Mouse (Mus musculus) thymus, postnatal 14 days (tissue): ENCODE measurements around the gene Hdx.

Experiments
- DNase-seq: peaks from one replicate; pipeline ENCODE4 v3.0.0; 2021

The Hdx gene

DNA sequence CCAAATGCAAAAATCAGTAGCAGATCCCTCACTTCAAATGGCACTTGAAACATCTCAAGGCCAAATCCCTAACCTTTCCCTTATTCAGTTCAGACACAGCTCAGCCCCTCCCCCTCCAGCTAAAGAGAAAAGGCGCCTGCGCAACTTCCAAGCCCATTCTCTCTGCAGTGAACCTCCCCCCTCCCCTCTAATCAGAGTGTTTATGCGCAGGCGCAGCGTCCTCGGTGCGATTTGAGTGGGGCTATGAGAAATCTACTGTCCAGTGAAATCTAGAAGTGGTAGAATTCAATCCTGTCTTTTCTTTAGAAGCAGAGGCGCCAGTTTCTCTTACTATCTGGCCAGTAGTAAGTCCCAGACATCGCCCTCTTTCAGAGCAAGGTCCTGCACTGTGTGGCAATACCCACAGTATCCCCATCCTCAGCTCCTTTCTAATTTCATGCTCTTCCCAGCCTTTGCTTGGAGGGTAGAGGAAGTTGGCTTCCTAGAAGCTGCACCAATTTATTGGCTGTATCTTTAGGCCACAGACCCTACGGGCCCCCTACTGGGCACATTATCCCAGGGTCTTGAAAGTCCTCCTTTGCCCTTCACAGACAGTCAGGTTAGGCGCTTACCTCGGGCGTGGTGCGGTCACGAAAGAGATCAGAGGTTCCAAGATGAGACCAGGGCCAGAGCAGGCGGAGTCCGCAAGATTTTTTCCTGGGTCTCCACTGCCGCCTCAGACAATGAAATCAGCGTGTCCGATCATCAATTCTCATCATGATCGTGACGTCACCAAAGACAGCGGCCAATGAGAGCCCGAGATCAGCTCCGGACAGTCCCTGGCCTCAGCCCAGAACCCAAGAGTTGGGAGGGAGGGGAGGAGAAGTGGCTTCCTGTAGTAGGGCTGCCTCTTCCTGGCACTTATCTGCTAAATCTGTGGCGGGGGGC is at the start of gene Hdx:
TSS of gene Hdx (minus strand) at position 724 of the 927 bp plus-strand sequence.
- no peak for DNase-seq

DNA sequence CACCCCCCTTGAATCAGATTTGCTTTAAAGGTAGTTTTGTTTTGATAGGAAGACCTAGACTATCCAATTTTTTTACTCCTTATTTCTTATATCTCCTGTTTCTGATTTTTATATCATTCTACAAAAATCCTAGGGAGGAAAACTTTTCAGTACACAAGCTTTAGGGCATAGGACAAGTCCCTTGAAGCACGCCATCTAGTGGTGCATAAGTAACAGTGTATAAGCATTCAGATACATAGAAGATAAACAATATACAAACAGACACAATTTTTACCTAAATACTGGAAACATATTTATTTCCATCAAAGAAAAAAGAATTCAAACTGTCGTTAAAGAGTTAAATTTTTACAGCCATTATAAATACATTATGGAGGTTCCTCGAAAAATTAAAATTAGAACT is 11.2 kb downstream of the Hdx start:
- no peak for DNase-seq

DNA sequence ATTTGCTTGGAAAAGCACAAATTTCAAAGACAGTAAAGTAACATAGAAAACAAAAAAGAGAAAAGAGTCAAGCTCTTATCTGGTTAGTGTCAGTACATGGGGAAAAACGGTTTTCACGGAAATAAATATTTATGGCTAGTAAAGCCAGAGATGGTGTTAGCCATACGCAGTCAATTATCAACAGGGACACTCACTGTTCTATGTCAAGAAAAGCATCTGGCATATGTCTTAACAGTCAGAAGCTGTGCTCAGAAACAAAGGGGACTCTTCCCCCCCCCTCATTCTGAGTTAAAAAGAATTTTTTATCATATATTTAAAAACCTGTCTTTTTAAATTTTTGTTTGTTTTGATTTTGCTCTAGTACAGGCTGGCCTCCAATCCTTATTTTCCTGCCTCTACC is 25.2 kb downstream of the Hdx start:
- DNase-seq, result no peak

DNA sequence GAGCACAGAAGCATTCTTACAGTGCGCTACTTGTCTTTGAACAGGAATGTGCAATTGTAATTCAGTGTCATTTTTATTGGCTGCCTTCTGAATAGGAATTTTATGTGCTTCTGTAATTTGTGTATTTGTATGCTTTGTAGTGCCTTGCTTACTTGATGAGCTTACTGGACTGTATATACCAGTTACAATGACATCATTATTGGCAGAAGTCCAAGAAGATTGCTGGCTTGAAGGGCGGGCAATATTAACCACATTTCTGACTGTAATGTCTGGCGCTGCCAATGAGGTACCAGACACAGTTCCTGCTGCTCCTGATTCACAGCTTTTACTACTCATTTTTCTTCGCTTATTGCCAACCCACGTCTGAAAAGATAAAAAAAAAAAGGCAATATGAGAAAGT is 36.5 kb downstream of the Hdx start:
- no peak for DNase-seq

DNA sequence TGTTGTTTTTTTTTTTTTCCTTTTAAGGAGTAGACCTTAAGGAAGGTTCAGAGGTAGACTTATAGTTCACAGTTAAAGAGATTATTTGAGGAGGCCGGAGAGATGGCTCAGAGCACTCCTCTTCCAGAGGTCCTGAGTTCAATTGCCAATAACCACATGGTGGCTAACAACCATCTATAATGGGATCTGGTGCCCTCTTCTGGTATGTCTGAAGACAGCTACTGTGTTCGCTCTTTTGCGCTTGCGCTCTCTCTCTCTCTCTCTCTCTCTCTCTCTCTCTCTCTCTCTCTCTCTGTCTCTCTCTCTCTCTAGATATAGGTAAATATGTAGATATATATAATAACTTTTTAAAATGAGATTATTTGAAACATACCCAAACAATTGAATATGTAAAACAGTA is 38.2 kb downstream of the Hdx start:
- DNase-seq, result no peak

DNA sequence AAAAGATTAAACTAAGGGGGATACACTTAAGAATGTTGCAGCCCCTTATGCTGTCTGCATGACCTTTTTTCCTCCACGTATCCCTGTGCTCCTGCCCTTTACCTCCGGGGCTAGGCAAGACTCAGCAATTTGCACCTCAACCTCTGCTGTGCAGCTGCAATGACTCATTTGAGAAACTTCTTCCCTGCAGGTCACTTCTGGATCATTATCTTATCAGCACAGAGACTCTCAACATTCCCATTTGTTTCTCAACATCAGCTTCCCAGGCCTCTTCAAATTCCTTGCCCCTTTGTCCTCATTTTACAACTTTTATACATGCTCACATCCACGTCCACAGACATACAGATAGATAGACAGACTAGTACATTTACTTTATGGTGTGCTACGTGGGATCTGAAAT is 51.9 kb downstream of the Hdx start:
- DNase-seq, result no peak

DNA sequence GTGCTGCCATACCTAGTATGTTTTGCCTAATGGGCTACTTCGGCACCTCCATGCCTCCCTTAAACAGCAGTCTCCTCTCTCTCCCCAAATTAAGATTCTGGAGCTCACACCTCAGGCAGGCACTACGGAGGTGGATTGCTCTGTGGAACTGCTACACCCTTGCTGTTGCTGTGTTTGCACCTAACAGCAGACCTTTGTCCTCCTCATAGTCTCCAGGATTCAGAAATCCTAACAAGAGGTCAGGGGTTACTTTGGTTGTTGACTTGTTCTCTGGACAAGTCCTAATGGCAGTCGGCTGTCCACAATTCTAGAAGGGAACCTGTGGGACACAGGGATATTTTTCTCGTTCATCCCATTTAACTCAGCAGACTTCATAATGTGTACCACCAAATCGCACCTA is 56.3 kb downstream of the Hdx start:
- no peak for DNase-seq

DNA sequence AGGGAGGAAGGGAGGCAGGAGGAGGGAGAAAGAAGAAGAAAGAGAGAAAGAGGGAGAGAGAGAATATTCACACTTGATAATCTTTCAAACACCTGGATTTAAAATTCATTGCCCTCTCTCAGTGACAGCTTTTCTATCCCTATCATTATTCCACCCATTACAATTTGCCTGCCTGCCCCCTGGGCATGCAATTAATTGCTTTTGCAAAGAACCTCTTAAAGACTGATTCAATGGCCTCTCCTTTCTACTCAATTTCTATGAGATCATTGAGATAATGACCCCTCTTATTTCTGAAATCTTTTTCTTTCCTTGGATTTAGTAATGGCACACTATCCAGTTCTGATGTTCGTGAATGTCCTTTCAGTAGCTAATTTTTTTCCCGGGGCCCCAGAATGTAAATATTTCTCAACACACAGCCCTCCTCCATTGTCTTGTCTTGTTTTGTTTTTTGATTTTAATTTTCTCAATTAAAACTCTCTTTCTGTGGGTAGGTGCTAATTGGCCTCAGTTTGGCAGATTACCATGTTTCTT is 99.2 kb downstream of the Hdx start:
- no peak for DNase-seq

DNA sequence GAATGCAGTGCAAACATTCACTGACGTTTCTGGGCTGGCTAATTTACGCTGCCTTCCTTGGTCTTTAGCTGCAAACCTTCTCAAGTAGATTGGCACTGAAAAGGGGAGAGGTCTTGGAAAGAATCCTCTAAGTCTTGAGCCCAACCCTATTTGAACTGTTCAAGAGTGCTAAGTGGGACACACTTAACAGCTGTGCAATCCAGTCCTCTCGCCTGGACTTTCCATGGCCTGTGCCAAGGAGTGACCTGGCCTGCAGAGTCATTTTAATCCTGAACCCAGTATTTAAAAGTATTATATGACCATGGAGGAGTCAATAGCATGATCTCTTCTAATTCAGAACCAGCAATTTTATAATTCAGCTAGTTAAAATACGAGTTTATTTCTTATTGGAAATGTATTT is 109.3 kb downstream of the Hdx start:
- DNase-seq, result no peak

DNA sequence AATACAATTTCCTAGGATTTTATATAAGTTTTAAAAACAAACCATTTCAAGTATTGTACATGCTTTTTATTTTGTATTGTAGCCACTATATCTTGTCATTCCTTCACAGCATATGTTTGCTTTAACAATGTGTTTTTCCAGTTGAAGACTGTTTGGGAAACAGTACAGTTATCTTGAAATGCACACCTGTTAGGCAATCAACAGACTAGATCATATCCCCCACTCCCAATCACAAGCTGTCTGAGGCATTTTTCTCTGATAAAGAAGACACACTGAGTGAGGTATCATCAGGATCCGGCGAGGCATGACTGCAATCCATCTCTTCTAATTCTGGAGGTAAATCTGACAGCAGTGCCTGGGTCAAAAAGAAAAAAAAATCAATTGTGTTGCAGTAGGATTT is 119.8 kb downstream of the Hdx start:
- DNase-seq, result no peak

DNA sequence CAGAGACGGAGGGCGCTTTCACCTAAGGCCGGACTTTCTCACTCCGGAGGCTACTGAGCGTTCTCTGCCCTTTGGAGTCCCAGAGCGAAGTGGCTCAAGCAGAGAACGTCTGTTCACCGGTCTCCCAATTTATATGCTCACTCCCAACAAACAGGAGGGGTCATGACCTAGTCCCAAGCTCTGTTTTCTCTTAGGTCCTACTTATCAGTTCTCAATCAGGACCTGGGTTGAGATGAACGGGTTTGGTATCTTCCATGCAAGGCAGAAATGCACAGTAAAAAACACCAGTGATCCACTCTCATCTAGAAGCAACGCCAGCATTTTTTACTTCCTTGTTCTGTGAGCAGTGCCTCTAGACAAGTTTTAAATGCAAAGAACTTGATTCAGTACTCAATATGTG is 159.0 kb downstream of the Hdx start, which contains the start of gene Rps6ka6:
TSS of gene Rps6ka6 (minus strand) at position 101 of the 400 bp plus-strand sequence.
- no peak for DNase-seq
